In genomic region chr17:28344050-28344607, GRCm38 (mm10) we compare ENCODE assay signal across 11 mouse cellular contexts. TPM values are rescaled to one million over a fixed set of nuclear protein-coding genes. Genes with fewer than 3 reads are reported as not detected.
DNase-seq lines count a peak whose midpoint lies in the region; ATAC-seq lines count a peak whose summit lies in the region.
"Had no signal": no experiment of that assay in that cellular context is flagged by ENCODE, and none has a peak within 500 bp of the region (broad histone marks: within the 10 kb centered on the region; RNA-seq: fewer than 3 reads in every experiment).

No protein-coding gene starts in this region.

- H3K4me2 ChIP-seq in kidney, embryonic 15.5 days: peak overlapping the region; percentile 52; the same call in 1 of the 2 replicates
- H3K4me2 ChIP-seq in embryonic facial prominence, embryonic 11.5 days (ENCODE audit: low read depth, low read length): no peak overlapping the region; the same call in 1 of the 2 replicates
- H3K4me2 ChIP-seq in intestine, embryonic 15.5 days (replicated peaks): peak overlapping the region; percentile 57
- H3K4me2 ChIP-seq: hindbrain, embryonic 13.5 days; liver, embryonic 15.5 days had no signal

- 24% methylated on average over 4 of the region's 4 CpGs for WGBS in kidney, embryonic 15.5 days
- 27% methylated on average over 4 of the region's 4 CpGs for WGBS in embryonic facial prominence, embryonic 11.5 days
- WGBS in intestine, embryonic 15.5 days: 28% methylated on average over 4 of the region's 4 CpGs

- peaks cover 95% of the 10 kb centered on the region for H3K4me1 ChIP-seq in kidney, embryonic 15.5 days
- peaks cover 30% of the 10 kb centered on the region for H3K4me1 ChIP-seq in embryonic facial prominence, embryonic 11.5 days (ENCODE audit: control insufficient read depth, insufficient read depth, low read length)
- peaks cover 93% of the 10 kb centered on the region for H3K4me1 ChIP-seq in intestine, embryonic 15.5 days (replicated peaks)

- H3K36me3 ChIP-seq in kidney, embryonic 15.5 days: peaks cover 15% of the 10 kb centered on the region
- H3K36me3 ChIP-seq in embryonic facial prominence, embryonic 11.5 days (replicated peaks; ENCODE audit: control insufficient read depth, insufficient read depth, low read depth, low read length): peaks cover 5% of the 10 kb centered on the region; the same call in 1 of the 2 replicates
- peaks cover 10% of the 10 kb centered on the region; the same call in 1 of the 2 replicates for H3K36me3 ChIP-seq in intestine, embryonic 15.5 days
- H3K36me3 ChIP-seq: hindbrain, embryonic 13.5 days had no signal

- no peaks in the 10 kb centered on the region for H3K27me3 ChIP-seq in kidney, embryonic 15.5 days
- no peaks in the 10 kb centered on the region for H3K27me3 ChIP-seq in embryonic facial prominence, embryonic 11.5 days (ENCODE audit: control insufficient read depth, insufficient read depth, low read length)
- H3K27me3 ChIP-seq in intestine, embryonic 15.5 days (replicated peaks): no peaks in the 10 kb centered on the region

- H3K27ac ChIP-seq in kidney, embryonic 15.5 days: peak overlapping the region; percentile 95; the same call in 1 of the 2 replicates
- peak overlapping the region; percentile 35; the same call in 1 of the 2 replicates for H3K27ac ChIP-seq in embryonic facial prominence, embryonic 11.5 days (replicated peaks; ENCODE audit: low read depth, low read length)
- peak overlapping the region; percentile 95 for H3K27ac ChIP-seq in intestine, embryonic 15.5 days
- H3K27ac ChIP-seq: hindbrain, embryonic 13.5 days; liver, embryonic 15.5 days had no signal

- DNase-seq in kidney, adult 8-10 months: no peak
- no peak for DNase-seq in embryonic facial prominence, embryonic 11.5 days (ENCODE audit: low spot score)
- peak; percentile 55 for DNase-seq in lung, postnatal 36 days
- no peak for DNase-seq in spleen, postnatal 36 days (ENCODE audit: low spot score in 2 of 2)
- DNase-seq in left cerebral cortex, adult 11 months (ENCODE audit: low spot score): no peak
- DNase-seq in frontal cortex, postnatal 25 days (ENCODE audit: low spot score in 2 of 2): no peak

- H3K4me3 ChIP-seq in kidney, embryonic 15.5 days (replicated peaks): no peak overlapping the region
- H3K4me3 ChIP-seq in embryonic facial prominence, embryonic 11.5 days (ENCODE audit: low read depth, low read length): no peak overlapping the region
- H3K4me3 ChIP-seq in intestine, embryonic 15.5 days (replicated peaks): no peak overlapping the region
- H3K4me3 ChIP-seq: hindbrain, embryonic 13.5 days; liver, embryonic 15.5 days had no signal

- no peaks in the 10 kb centered on the region for H3K9me3 ChIP-seq in kidney, embryonic 15.5 days (replicated peaks)
- H3K9me3 ChIP-seq in embryonic facial prominence, embryonic 11.5 days (replicated peaks; ENCODE audit: control insufficient read depth, low read length): no peaks in the 10 kb centered on the region
- no peaks in the 10 kb centered on the region for H3K9me3 ChIP-seq in intestine, embryonic 15.5 days
- H3K9me3 ChIP-seq: hindbrain, embryonic 13.5 days; liver, embryonic 15.5 days had no signal

- ATAC-seq in kidney, embryonic 15.5 days (replicated peaks; ENCODE audit: low FRiP score): no peak
- ATAC-seq in embryonic facial prominence, embryonic 11.5 days (replicated peaks; ENCODE audit: insufficient number of reproducible peaks, low FRiP score, low TSS enrichment, low read depth): no peak
- ATAC-seq in intestine, embryonic 15.5 days: no peak

- no peak overlapping the region for H3K9ac ChIP-seq in kidney, embryonic 15.5 days
- H3K9ac ChIP-seq in embryonic facial prominence, embryonic 11.5 days (replicated peaks; ENCODE audit: low read length): no peak overlapping the region; the same call in 1 of the 2 replicates
- H3K9ac ChIP-seq in intestine, embryonic 15.5 days: peak overlapping the region; percentile 46
- H3K9ac ChIP-seq: hindbrain, embryonic 13.5 days; liver, embryonic 15.5 days had no signal

RNA-seq across cellular contexts. Expression of gene Tead3, which starts 6.5 kb away (rescaled TPM):
- polyA plus RNA-seq in kidney, embryonic 15.5 days (2015; fragmentation: Nextera tagmentation; extraction: Ambion mirVana): 9.8 and 11.0 TPM in 2 replicates
- 8.6 and 9.0 TPM in 2 replicates for polyA plus RNA-seq in embryonic facial prominence, embryonic 11.5 days (2014; fragmentation: Nextera tagmentation; extraction: Ambion mirVana)
- polyA plus RNA-seq in intestine, embryonic 15.5 days (2015; fragmentation: Nextera tagmentation; extraction: Ambion mirVana): 8.9 and 10.0 TPM in 2 replicates

RNA-seq across cellular contexts. Expression of gene Rpl10a, which starts 15.9 kb away (rescaled TPM):
- 643 and 689 TPM in 2 replicates for polyA plus RNA-seq in kidney, embryonic 15.5 days (2015; fragmentation: Nextera tagmentation; extraction: Ambion mirVana)
- 562 and 613 TPM in 2 replicates for polyA plus RNA-seq in embryonic facial prominence, embryonic 11.5 days (2014; fragmentation: Nextera tagmentation; extraction: Ambion mirVana)
- polyA plus RNA-seq in intestine, embryonic 15.5 days (2015; fragmentation: Nextera tagmentation; extraction: Ambion mirVana): 639 and 690 TPM in 2 replicates

RNA-seq across cellular contexts. Expression of gene Tulp1, which starts 20.9 kb away (rescaled TPM):
- polyA plus RNA-seq in kidney, embryonic 15.5 days (2015; fragmentation: Nextera tagmentation; extraction: Ambion mirVana): 5.6 and 6.4 TPM in 2 replicates
- 3.4 and 3.6 TPM in 2 replicates for polyA plus RNA-seq in embryonic facial prominence, embryonic 11.5 days (2014; fragmentation: Nextera tagmentation; extraction: Ambion mirVana)
- polyA plus RNA-seq in intestine, embryonic 15.5 days (2015; fragmentation: Nextera tagmentation; extraction: Ambion mirVana): 3.6 and 4.1 TPM in 2 replicates
- polyA plus RNA-seq: G1E had no signal

RNA-seq across cellular contexts. Expression of gene Fance, which starts 30.8 kb away (rescaled TPM):
- polyA plus RNA-seq in kidney, embryonic 15.5 days (2015; fragmentation: Nextera tagmentation; extraction: Ambion mirVana): 28.4 and 33.7 TPM in 2 replicates
- polyA plus RNA-seq in embryonic facial prominence, embryonic 11.5 days (2014; fragmentation: Nextera tagmentation; extraction: Ambion mirVana): 18.8 and 21.2 TPM in 2 replicates
- polyA plus RNA-seq in intestine, embryonic 15.5 days (2015; fragmentation: Nextera tagmentation; extraction: Ambion mirVana): 22.7 and 29.8 TPM in 2 replicates

Comparison
In these comparisons a context has a peak if more than half of its experiments do, and no peak if none do; other contexts are left out.
1. H3K27ac ChIP-seq: peak in every context shown above with its lines; median percentile 95 in kidney, embryonic 15.5 days; 95 in intestine, embryonic 15.5 days; 35 in embryonic facial prominence, embryonic 11.5 days.